Mouse (Mus musculus): ENCODE results near the gene Hist1h4h. TPM values are rescaled to one million over a fixed set of nuclear protein-coding genes. Genes with fewer than 3 reads are reported as not detected.
A peak's percentile ranks its signal among the peaks of the same experiment; 100 is the strongest.
"Not testable (repeated sequence)": the region's sequence is repeated elsewhere in the genome, so short reads cannot be mapped to it uniquely, and the experiment has no call there.

The Hist1h4h gene
- total RNA-seq, 2 experiments from 2014 or later: 268 to 283 TPM

DNA sequence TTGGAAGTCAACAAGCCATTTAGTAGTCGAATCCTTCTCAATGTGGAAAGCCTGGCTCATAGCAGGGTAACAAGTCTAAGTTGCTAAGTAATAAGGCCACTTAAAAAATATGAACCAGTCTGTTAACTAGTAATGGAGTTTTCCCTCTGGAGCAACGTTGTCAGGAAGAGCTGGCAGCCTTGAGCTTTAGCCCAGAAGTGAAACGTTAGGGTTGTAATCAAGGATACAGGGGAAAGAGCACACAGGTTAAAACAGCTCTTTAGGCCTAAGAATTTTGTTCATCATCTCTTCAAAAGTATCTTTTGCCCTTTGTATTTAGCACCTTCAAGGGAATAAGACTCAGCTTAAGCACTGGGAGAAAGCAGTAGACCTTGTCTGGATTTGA, 19.9 kb downstream of the Hist1h4h start:
- DNase-seq: no peak
- intact Hi-C loops (cut with DNase I): loop anchor here (2.0 kb wide), 1 partner anchor 18 kb away; no protein-coding TSS in a partner anchor

GRCm38 (mm10) chr13:23551146-23551834, 20.4 kb downstream of the Hist1h4h start, which contains the start of gene Hist1h4f:
TSS of gene Hist1h4f (minus strand) at chr13:23551648.
- intact Hi-C loops (cut with DNase I): loop anchor here (2.0 kb wide), 1 partner anchor 18 kb away; no protein-coding TSS in a partner anchor
- peak; percentile 75 to 76 for DNase-seq

GRCm38 (mm10) chr13:23551931-23552914, 21.4 kb downstream of the Hist1h4h start:
- DNase-seq: no peak
- intact Hi-C loops (cut with DNase I): loop anchor here (2.0 kb wide), 1 partner anchor 17 kb away; no protein-coding TSS in a partner anchor

- intact Hi-C loops (cut with DNase I): no loop called here
- DNase-seq: no peak
Measured at GRCm38 (mm10) chr13:23552962-23553361, 22.1 kb downstream of the Hist1h4h start, which contains the start of gene Hist1h1d. TSS of gene Hist1h1d (plus strand) at chr13:23553262.

DNA sequence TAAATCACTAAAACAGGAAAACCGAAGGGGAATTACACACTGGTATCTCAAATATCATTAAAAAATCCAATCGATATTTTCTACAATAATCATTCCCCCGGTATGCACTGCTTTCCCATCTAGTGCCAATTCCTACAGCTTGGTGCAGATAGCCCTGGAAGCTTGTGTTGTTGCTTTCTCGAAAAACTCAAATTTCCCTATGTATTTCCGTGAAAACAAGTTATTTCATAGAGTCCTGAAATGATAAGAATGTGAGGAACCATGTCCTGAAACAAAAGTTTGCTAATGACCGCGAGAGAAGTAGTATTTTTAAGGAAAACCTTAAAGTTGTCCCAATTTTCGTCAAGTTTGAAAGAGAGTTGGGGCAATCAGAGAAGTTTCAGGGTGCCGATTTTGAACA, 23.5 kb downstream of the Hist1h4h start:
- intact Hi-C loops (cut with DNase I): no loop called here
- DNase-seq: no peak

DNA sequence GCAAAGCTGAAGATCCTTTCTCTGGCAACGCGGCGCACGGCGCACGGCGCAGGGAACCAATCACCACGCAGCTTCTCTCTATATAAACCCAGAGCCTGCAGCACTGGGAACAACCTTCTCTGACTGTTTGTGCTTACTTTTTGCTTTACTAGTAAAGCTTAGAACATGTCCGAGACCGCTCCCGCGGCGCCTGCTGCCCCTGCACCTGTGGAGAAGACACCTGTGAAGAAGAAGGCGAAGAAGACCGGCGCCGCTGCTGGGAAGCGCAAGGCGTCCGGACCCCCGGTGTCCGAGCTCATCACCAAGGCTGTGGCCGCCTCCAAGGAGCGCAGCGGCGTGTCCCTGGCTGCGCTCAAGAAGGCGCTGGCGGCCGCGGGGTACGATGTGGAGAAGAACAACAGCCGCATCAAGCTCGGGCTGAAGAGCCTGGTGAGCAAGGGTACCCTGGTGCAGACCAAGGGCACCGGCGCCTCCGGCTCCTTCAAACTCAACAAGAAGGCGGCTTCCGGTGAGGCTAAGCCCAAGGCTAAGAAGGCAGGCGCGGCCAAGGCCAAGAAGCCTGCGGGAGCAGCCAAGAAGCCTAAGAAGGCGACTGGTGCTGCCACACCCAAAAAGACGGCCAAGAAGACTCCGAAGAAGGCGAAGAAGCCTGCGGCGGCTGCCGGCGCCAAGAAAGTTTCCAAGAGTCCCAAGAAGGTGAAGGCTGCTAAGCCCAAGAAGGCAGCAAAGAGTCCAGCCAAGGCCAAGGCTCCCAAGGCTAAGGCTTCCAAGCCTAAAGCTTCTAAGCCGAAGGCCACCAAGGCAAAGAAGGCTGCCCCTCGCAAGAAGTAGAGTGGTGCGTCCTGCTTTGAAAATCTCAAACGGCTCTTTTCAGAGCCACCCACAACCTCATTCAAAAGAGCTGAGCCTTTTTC, 24.3 kb downstream of the Hist1h4h start:
- peak; percentile 67 to 69 for DNase-seq
- intact Hi-C loops (cut with DNase I): no loop called here

GRCm38 (mm10) chr13:23555839-23556416, 25.1 kb downstream of the Hist1h4h start:
- peak; percentile 52 to 70 for DNase-seq

GRCm38 (mm10) chr13:23556906-23557305, 26.1 kb downstream of the Hist1h4h start:
- DNase-seq: no peak
- intact Hi-C loops (cut with DNase I): no loop called here

More at GRCm38 (mm10) chr13:23555839-23556416, 25.1 kb downstream of the Hist1h4h start:
- intact Hi-C loops (cut with DNase I): no loop called here

GRCm38 (mm10) chr13:23560699-23561098, 29.8 kb downstream of the Hist1h4h start:
- DNase-seq; intact Hi-C loops (cut with DNase I): not testable (repeated sequence)

GRCm38 (mm10) chr13:23561531-23561882, 30.7 kb downstream of the Hist1h4h start:
- intact Hi-C loops (cut with DNase I); DNase-seq: not testable (repeated sequence)

DNA sequence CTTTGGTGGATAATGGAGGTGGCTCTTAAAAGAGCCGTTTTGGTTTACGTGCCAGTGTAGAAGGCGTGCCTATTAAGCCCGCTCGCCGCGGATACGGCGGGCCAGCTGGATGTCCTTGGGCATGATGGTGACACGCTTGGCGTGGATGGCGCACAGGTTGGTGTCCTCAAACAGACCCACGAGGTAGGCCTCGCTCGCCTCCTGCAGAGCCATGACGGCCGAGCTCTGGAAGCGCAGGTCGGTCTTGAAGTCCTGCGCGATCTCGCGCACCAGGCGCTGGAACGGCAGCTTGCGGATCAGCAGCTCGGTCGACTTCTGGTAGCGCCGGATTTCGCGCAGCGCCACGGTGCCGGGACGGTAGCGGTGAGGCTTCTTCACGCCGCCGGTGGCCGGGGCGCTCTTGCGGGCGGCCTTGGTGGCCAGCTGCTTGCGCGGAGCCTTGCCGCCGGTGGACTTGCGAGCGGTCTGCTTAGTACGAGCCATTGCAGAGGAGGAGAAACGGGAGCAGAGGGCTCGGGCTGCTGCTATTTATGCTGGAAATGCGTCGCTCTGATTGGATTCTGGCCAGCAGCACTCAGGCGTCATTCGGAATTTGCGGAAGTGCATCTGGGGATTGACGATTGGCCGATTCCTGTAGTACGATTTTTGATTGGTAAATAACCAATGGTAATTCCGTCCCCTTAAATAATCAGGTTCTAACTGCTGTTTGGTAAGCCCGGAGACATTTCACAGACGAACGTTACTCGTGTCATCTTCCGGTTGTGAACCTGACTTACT, 31.2 kb downstream of the Hist1h4h start, which contains the start of gene Hist1h3e:
Gene Hist1h3e, minus strand, starts transcription at position 487 of the 777 bp plus-strand sequence.
- intact Hi-C loops (cut with DNase I): not testable (repeated sequence)
- peak; percentile 89 to 92 for DNase-seq

DNA sequence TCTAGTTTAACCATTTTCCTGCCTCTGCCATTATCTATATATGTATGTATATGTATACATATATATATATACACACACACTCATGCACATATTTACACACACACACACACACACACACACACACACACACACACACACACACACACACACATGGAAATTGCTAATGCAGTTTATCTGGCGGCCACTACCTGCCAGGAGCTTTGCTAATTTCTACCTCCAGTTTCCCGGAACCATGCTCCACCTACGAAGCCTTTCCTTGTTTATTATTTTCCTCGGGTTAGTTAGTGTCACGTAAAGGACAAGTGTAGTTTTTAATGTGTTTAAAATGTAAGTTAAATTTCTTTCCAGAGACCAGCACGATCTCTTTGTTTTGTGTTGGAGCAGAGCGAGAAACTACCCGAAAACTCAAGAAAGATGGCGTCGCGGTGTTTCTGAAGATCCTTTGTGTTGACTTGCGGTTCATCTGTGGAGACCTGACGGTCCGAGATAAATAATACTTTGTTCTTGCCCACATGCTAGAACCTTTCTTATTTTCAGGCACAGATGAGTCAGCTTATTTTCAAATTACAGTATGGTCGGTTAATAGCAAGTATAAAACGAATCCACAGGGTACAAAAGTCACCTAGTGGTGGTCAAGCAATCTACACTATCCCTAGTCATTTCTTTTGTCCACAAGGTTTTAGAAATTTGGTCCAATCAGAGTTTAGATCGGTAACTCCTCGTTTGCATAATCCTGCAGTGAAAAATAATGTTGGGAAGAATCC, 32.0 kb downstream of the Hist1h4h start:
- peak in 1 of 2 experiments; percentile 38 for DNase-seq
- intact Hi-C loops (cut with DNase I): no loop called here

GRCm38 (mm10) chr13:23564482-23564881, 33.6 kb downstream of the Hist1h4h start:
- intact Hi-C loops (cut with DNase I): no loop called here
- no peak for DNase-seq

DNA sequence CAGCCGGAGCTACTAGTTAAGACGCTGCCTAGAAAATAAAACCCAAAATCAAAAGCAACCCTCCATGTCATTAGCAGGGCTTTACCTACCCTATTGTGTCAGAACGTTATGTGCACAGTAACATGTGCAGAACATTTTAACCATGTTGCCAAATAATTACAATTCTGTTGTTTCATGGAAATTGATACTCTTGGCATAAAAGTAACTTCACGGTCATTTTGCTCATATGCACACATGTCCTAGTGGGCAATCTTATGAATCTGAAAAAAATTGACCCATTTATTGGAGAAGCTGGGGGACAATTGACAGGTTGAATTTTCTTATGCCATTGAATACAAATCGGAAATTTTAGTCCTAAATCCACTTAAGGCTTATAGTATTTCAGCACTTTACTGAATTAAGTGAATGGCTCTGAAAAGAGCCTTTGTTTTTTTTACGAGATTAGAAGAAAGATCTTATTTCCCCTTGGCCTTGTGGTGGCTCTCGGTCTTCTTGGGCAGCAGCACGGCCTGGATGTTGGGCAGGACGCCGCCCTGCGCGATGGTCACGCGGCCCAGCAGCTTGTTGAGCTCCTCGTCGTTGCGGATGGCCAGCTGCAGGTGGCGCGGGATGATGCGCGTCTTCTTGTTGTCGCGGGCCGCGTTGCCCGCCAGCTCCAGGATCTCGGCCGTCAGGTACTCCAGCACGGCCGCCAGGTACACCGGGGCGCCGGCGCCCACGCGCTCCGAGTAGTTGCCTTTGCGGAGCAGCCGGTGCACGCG, 39.6 kb downstream of the Hist1h4h start:
- DNase-seq; intact Hi-C loops (cut with DNase I): not testable (repeated sequence)

DNA sequence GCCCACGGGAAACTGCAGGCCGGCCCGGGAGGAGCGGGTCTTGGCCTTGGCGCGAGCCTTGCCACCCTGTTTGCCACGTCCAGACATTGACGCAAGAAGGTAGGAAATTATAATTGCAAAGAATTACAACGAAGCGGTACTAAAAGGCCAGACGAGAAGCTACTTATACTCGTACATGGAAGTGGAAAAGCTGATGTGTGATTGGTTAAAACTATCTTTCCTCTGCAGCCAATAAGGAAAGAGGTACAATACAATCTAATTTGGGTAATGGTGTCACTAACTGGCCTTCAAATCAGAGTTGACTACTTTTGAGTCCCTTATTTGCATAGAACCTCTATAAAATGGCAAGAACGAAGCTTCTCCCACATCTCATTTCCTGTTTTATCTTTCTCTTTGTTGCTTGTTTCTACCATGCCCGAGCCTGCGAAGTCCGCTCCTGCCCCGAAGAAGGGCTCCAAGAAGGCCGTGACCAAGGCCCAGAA, 40.2 kb downstream of the Hist1h4h start, which contains the start of the genes Hist1h2ae and Hist1h2bg:
Gene Hist1h2ae, minus strand, starts transcription at position 199 of the 482 bp plus-strand sequence.
Gene Hist1h2bg, plus strand, starts transcription at position 375 of the 482 bp plus-strand sequence.
- intact Hi-C loops (cut with DNase I): no loop called here
- peak; percentile 56 to 78 for DNase-seq

DNA sequence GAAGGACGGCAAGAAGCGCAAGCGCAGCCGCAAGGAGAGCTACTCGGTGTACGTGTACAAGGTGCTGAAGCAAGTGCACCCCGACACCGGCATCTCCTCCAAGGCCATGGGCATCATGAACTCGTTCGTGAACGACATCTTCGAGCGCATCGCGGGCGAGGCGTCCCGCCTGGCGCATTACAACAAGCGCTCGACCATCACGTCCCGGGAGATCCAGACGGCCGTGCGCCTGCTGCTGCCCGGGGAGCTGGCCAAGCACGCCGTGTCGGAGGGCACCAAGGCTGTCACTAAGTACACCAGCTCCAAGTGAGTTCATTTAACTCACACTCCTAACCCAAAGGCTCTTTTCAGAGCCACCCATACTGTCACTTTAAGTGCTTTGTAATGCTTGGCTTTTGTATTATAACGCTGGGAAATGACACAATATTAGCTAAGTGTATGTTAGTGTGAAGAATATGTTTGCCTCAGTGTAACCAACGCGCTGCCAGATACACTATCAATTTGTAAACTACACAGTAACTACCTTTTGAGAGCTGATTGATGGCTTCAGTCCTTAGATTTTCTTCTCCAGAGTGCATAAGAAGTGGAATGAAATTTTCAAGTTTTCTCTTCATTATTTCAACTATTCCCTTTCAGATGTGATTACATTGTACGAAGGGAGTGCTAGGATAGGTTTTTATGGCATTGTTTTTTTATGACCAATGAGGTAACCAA, 40.8 kb downstream of the Hist1h4h start:
- intact Hi-C loops (cut with DNase I); DNase-seq: not testable (repeated sequence)
